Mouse (Mus musculus) lung, postnatal 0 days (tissue): ENCODE results near the gene Kbtbd12. TPM values are rescaled to one million over a fixed set of nuclear protein-coding genes. Genes with fewer than 3 reads are reported as not detected.

ENCODE experiments used
- ATAC-seq: fragments of 200-750 bp; cut with Nextera tagmentation; 2 replicates; pipeline ENCODE4 v1.8.0; 2017; ENCODE audit warnings: moderate library complexity
- DNase-seq: peaks from one replicate; pipeline ENCODE4 v3.0.0-alpha.2; 2016; ENCODE audit warnings: low spot score
- H3K27ac ChIP-seq: fragments of 300-500 bp; sonication (generic); 2 replicates; pipeline ENCODE4 v1.5.1; 2014; ENCODE audit warnings: antibody characterized with exemption, mild to moderate bottlenecking, low read length, mixed read lengths
- H3K27me3 ChIP-seq: fragments of 300-500 bp; sonication (generic); replicated peaks from 2 replicates; pipeline ENCODE4 v1.6.1; 2014; ENCODE audit warnings: low read length, mixed read lengths; ENCODE audit not compliant: insufficient read depth
- H3K36me3 ChIP-seq: fragments of 300-500 bp; sonication (generic); 2 replicates; pipeline ENCODE4 v1.6.1; 2014; ENCODE audit warnings: low read length, mixed read lengths; ENCODE audit not compliant: insufficient read depth
- H3K4me1 ChIP-seq: fragments of 300-500 bp; sonication (generic); 2 replicates; pipeline ENCODE4 v1.6.1; 2014; ENCODE audit warnings: antibody characterized with exemption, low read depth, low read length, mixed read lengths; ENCODE audit not compliant: insufficient read depth
- H3K4me2 ChIP-seq: fragments of 300-500 bp; sonication (generic); replicated peaks from 2 replicates; pipeline ENCODE4 v1.6.1; 2014; ENCODE audit warnings: low read depth, mild to moderate bottlenecking, low read length, moderate library complexity, mixed read lengths
- H3K4me3 ChIP-seq: fragments of 300-500 bp; sonication (generic); 2 replicates; pipeline ENCODE4 v1.5.1; 2014; ENCODE audit warnings: low read depth, low read length
- H3K9ac ChIP-seq: fragments of 300-500 bp; sonication (generic); replicated peaks from 2 replicates; pipeline ENCODE4 v1.6.1; 2014; ENCODE audit warnings: low read depth, mild to moderate bottlenecking
- H3K9me3 ChIP-seq: fragments of 300-500 bp; sonication (generic); 2 replicates; pipeline ENCODE4 v1.6.1; 2016; ENCODE audit warnings: low read length, mixed read lengths
- CTCF ChIP-seq: IDR thresholded peaks from 2 replicates; pipeline ENCODE4 v1.5.1; 2016; ENCODE audit warnings: antibody characterized with exemption, mild to moderate bottlenecking
- EP300 ChIP-seq: IDR thresholded peaks from 2 replicates; pipeline ENCODE4 v1.6.1; 2016; ENCODE audit warnings: antibody characterized with exemption, mild to moderate bottlenecking, control low read depth
- WGBS: fragments of 180-500 bp; shearing (Covaris S2); extraction: QIAGEN DNeasy Blood & Tissue Kit; methylation state at CpG from one replicate; pipeline ENCODE4 v1.1.7; 2014; 5-methylcytosine and 5-hydroxymethylcytosine counted together
- polyA plus RNA-seq: library from polyadenylated mRNA; unstranded; fragments of >200 nt; fragmentation: Nextera tagmentation; extraction: Ambion mirVana; gene quantifications from 2 replicates; pipeline ENCODE4 v1.2.1, GENCODE M21; 2015

Kbtbd12 gene
- polyA plus RNA-seq, 1 experiment from 2014 or later, result 0.97 TPM

DNA sequence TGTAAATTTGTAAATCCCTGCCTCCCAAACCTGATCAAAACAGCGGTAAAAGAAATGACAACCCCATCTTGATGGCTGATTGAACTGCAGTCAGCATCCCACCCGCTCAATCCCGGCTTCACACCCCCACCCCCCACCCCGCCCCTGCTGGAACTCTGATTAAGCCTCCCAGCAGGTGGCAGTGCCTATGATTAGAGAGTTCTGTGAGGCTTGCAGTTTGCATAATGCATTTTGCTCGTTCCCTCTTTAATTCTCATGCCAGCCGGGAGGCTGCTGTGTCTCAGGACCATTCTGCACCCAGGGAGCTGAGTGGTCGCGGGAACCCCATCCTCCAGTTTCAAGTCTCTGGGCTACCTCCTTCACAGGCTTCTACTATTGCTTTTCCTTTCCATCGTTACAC lies 2.2 kb upstream of the Kbtbd12 start:
- Histone ChIP-seq H3K9me3 (no peaks in the 10 kb centered on the region), H3K36me3 (no peaks in the 10 kb centered on the region), H3K9ac (no peak overlapping the region), H3K27ac (no peak overlapping the region), H3K4me3 (no peak overlapping the region), H3K4me2 (peak overlapping the region; percentile 25; the same call in 1 of the 2 replicates), H3K4me1 (no peaks in the 10 kb centered on the region), H3K27me3 (no peaks in the 10 kb centered on the region)
- 9% methylated on average over 9 of the region's 9 CpGs for WGBS
- DNase-seq (peak; percentile 19), ATAC-seq (no peak)
- TF ChIP-seq EP300 (no peak), CTCF (peak; percentile 43)

DNA sequence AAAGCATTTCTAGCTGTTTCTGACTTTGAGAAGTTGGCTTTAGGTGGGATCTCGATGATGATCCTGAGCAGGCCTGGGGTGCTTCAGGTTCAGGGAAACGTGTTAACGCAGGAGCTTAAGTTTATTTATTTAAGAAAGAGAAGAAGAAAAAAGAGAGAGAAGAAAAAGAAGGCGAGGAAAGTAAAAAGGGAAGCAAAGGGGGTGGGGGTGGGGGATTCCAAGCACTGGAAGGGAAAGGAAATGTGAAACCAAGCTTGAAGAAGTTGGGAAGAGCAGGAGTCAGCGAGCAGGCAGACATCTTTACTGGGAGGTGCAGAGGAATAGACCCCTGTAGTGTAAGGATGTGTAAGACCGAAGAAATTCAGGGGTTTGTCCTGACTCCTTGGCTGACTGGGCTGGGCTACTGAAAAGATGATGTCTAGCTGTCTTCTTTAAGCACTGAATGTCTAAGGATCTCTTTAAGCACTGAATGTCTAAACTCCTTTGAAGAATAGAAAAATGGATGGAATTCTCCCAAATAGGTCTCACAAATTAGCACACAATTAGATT lies 1.7 kb upstream of the Kbtbd12 start:
- Histone ChIP-seq H3K36me3 (no peaks in the 10 kb centered on the region), H3K4me2 (no peak overlapping the region), H3K4me3 (no peak overlapping the region), H3K4me1 (no peaks in the 10 kb centered on the region), H3K9me3 (no peaks in the 10 kb centered on the region), H3K27ac (no peak overlapping the region), H3K9ac (no peak overlapping the region), H3K27me3 (no peaks in the 10 kb centered on the region)
- no peak for TF ChIP-seq CTCF
- no peak for TF ChIP-seq EP300
- WGBS, result 29% methylated on average over 6 of the region's 6 CpGs
- ATAC-seq, result no peak
- DNase-seq, result no peak

DNA sequence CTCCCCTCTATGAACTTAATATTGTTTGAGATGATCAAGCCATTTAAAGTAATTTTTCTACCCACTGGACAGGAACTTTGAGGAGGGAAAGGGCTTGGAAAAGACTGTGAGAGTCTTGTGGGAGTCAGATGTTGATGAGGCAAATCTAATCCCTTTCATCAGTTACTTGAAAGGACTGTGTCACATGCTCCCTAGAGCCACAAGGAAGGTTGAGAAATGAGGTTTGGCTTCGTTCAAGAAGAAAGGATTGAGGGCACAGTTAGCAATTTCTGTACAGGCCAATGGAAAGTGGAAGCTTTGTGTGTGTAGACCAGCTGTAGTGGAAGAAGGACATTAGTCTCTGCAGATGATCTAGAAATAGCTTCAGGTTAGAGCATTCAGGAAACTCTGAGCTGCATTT lies 1.2 kb upstream of the Kbtbd12 start:
- 69% methylated on average over 1 of the region's 1 CpGs for WGBS
- ATAC-seq, result no peak

DNA sequence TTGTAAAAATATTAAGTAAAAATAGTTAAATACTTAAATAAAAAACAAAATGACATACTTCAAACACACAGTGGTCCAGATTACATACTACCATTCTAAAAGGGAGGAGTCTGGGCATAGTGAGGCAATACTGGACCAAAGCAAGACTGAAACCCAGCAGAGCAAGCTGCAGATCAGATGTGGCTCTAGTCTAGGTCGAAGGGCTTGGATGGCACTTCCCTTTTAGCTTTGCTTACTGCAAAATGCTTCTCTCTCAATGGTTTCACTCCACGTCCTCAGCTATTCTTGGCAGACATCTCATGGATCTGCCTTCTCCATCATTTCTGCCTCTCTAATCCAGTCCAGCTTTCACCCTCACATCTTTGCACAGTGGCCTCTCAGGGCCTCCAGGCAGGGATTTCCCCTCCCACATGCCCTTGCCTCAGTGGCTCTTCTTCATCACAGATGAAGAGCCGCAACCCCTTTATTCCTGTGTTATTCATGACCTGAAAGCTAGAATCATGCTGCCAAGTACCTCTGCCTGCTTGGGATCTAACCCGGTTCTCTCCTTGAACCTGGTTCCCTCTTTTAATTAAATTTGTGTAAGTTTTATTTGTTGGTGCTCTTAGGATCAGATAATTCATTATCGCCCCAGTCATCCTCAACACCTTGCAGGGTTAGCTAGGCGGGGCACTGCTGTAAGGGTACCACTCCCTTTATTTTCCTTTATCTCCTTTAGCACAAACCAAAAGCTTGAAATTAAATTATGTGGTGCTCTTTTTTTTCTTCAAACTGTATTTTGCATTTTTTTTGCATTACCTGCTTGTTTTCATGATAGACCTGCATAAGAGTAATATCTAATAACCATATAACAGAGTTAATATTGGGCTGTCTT lies 1.6 kb downstream of the Kbtbd12 start:
- ATAC-seq (no peak), DNase-seq (peak; percentile 13)
- Histone ChIP-seq H3K36me3 (no peaks in the 10 kb centered on the region), H3K9ac (no peak overlapping the region), H3K4me1 (no peaks in the 10 kb centered on the region), H3K9me3 (no peaks in the 10 kb centered on the region), H3K4me2 (no peak overlapping the region), H3K27me3 (no peaks in the 10 kb centered on the region), H3K4me3 (no peak overlapping the region), H3K27ac (no peak overlapping the region)
- TF ChIP-seq EP300, result no peak
- TF ChIP-seq CTCF, result no peak
- WGBS, result 84% methylated on average over 6 of the region's 6 CpGs

More for the DNA sequence above, 1.2 kb upstream of the Kbtbd12 start:
- H3K9ac ChIP-seq, result no peak overlapping the region
- TF ChIP-seq EP300 (no peak), CTCF (no peak)
- H3K27ac ChIP-seq, result no peak overlapping the region
- H3K4me3 ChIP-seq, result no peak overlapping the region
- no peaks in the 10 kb centered on the region for H3K4me1 ChIP-seq
- no peaks in the 10 kb centered on the region for H3K27me3 ChIP-seq
- DNase-seq, result no peak
- no peaks in the 10 kb centered on the region for H3K36me3 ChIP-seq
- H3K9me3 ChIP-seq, result no peaks in the 10 kb centered on the region
- no peak overlapping the region for H3K4me2 ChIP-seq

DNA sequence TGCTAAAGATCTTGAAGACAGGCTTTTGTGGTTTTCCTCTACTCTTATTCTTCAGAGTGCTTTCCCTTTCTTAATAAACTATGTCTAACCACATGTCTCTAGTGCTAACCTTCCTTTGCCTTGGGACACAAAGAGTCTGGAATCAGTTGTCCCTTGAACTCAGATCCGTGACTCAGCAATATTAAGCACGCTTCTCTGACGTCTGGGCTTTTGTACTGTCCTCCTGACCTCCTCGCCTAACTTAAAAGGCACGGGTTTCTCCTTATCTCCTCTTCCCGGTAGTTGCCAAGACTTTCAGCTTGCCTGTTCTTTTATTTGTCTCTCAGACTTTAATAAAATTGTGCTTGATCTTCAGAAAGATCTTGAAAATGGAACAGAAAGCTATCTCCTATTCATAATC lies 6.5 kb downstream of the Kbtbd12 start:
- no peaks in the 10 kb centered on the region for H3K36me3 ChIP-seq
- 0 out of 2 replicates have a peak, but pooled peaks have one; percentile 11 for ATAC-seq
- no peak overlapping the region for H3K4me3 ChIP-seq
- H3K9ac ChIP-seq, result no peak overlapping the region
- DNase-seq, result no peak
- H3K27ac ChIP-seq, result no peak overlapping the region
- TF ChIP-seq EP300 (no peak), CTCF (no peak)
- H3K4me1 ChIP-seq, result peaks cover 2% of the 10 kb centered on the region; the same call in 1 of the 2 replicates
- whole genome bisulfite sequencing, result 43% methylated on average over 6 of the region's 6 CpGs
- no peaks in the 10 kb centered on the region for H3K27me3 ChIP-seq
- H3K4me2 ChIP-seq, result no peak overlapping the region
- H3K9me3 ChIP-seq, result no peaks in the 10 kb centered on the region

DNA sequence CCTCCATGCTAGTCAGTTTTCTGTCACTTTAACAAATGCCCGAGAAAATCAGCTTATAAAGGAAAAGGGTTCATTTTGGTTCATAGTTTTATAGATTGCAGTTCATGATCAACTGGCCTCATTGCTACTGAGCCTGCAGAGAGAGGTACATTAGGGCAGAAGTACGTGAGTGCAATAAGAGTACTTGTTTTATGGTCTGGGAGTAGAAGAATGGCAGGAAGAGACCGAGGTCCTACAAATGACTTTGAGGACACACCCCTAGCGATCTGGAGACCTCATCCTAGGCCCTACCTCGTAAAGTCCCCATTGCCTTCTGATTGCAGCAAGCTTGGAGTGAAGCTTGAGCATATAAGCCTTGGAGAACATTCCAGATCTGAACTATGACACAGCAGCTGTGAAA lies 7.2 kb downstream of the Kbtbd12 start:
- Histone ChIP-seq H3K4me3 (no peak overlapping the region), H3K4me2 (no peak overlapping the region), H3K4me1 (peaks cover 2% of the 10 kb centered on the region; the same call in 1 of the 2 replicates), H3K36me3 (no peaks in the 10 kb centered on the region), H3K9me3 (no peaks in the 10 kb centered on the region), H3K27ac (no peak overlapping the region), H3K9ac (no peak overlapping the region), H3K27me3 (no peaks in the 10 kb centered on the region)
- 58% methylated on average over 5 of the region's 5 CpGs for WGBS
- DNase-seq (peak; percentile 31), ATAC-seq (peak; percentile 48; the same call in 1 of the 2 replicates)
- TF ChIP-seq EP300, result no peak
- TF ChIP-seq CTCF, result no peak
